Mouse (Mus musculus) CD4-positive, CD25-positive, alpha-beta regulatory T cell (primary cell): ENCODE results near the gene Rinl. TPM values are rescaled to one million over a fixed set of nuclear protein-coding genes. Genes with fewer than 3 reads are reported as not detected.

ENCODE experiments used
- polyA plus RNA-seq: library from polyadenylated mRNA; unstranded; fragments of 100-300 nt; shearing (Covaris generic); gene quantifications from one replicate; pipeline ENCODE4 v1.2.1, GENCODE M21; 2017

Rinl gene
- 275 TPM for polyA plus RNA-seq

DNA sequence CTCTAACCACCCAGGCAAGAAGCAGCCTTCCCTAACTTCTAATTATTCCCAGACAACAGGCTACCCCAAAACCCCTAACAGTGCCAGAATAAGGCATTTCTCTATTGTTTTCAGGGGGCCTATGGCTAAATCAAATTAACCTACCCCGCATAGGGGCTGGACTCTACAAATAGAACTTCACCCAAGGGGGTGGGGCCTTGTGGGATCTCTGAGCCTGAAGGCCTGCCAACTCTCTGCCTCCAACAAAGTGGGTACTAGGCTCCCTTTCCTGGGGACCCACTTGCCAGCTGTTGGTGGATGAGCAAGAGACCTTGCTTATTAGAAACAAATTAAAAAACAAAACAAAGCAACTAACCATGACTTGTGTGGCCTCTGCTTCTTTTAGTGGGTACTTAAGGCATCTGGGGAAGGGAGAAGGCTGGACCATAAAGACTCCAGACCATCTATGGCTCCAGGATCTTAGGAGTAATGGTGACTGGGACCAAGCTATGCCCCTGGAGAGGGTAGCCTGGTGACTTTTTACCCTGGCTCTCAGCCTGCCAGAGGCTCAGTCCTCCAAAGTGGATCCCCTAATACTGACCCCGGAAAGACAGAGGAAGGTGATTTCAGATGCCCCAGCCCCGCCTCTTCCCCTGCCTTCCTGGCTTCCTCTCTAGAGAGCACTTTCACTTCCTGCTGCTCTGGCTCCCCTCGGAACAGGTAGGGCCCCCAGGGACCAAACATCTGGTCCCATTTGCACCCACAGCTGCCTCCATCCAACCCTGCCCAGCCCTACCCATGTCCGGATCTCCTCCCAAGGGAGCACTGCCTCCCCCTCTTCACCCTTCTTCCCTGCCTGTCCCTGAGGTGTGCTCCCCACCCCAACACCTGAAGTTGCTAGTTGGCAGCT is at the start of gene Rinl:
TSS of gene Rinl (plus strand) at position 663 of the 889 bp plus-strand sequence.

DNA sequence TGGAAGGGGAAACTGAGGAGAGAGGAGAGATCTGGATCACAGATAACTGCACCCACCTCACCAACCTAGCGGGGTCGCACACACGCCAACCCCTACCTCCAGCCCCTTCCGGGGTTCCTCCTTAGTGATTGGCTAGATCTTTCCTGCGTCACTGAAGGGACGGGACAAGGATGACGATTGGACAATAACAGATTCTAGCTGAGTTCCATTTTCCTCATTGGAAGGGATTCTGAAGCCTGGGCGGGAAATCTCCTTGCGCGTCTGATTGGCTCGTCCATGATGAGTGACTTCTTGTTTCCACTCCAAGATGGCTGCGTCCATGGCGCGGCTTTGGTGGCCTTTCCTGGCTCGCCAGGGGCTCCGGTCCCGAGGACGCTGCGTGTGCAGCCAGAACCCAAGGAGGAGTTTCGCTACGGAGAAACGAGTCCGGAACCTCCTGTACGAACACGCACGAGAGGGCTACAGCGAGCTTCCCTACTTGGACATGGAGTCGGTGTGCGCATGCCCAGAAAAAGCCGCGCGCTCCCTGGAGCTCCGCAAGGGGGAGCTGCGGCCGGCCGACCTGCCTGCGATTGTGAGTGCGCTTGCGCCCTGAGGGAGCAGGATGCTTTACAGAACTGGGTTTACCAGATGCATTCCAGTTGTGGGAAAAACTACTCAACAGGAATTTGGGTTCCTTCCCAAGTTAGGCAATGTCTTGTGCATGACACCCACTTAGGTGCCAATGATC is 46.9 kb upstream of the Rinl start, which contains the start of the genes Mrps12 and Sars2:
TSS of gene Mrps12 (minus strand) at position 112 of the 730 bp plus-strand sequence.
TSS of gene Sars2 (plus strand) at position 284 of the 730 bp plus-strand sequence.

GRCm38 (mm10) chr7:28756079-28756478 is 32.7 kb upstream of the Rinl start, which contains the start of gene Ccer2:
Gene Ccer2, plus strand, starts transcription at chr7:28756174.

DNA sequence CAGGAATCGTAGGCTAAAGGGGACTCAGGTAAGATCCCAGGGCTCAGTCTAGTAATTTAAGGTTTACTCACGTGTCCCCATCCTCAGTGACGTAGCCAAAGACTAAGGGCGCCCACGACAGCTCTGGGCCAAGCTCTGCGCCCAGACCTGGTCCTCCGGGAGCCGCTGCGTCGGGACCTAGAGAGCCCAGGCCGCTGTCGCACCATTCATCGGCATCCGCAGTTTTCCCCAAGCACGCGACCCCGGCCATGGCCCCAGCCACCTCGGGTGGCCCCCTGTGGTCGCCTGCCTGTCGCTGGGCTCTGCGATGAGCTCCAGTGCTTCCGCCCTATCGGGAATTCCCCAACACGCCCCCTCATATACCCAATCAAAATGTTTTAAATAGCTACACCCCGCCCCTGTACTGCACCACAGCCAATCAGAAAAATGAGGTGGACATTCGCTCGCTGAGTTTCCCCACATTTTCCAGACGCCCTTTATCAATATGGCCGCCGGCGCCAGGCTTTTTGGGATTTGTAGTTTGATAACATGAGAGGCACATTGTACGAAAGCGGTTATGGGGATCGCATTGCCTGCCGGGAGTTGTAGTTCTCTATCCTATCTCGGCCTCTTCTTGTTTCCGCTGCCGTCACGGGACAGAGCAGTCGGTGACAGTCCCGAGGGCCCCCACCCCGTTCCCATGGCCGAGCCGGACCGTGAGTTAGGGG is 22.4 kb upstream of the Rinl start, which contains the start of gene Sirt2:
TSS of gene Sirt2 (plus strand) at position 563 of the 707 bp plus-strand sequence.

DNA sequence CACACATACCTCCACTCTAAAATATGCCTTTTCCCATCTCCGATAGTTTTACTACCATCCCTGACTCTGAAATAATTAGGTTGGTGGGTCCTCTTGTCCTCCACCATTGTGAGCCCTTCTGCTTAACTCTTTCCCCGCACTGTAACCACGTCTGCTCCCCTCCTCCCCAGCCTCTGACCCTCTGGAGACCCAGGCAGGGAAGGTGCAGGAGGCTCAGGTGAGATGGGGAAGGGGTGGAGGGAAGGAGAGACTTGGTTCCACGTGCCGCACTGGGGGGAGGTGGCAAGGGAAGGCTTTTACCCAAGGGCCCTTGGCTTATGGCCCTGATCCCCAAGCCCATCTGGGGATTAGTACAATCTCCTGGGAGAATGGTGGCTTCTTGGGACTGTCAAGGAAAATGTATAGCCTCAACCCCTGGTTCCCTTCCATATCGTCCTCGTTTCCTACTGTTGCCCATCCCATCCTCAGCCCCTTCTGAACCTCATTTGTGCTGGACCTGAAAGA is 21.3 kb upstream of the Rinl start, which contains the start of gene Nfkbib:
TSS of gene Nfkbib (minus strand) at position 51 of the 504 bp plus-strand sequence.

DNA sequence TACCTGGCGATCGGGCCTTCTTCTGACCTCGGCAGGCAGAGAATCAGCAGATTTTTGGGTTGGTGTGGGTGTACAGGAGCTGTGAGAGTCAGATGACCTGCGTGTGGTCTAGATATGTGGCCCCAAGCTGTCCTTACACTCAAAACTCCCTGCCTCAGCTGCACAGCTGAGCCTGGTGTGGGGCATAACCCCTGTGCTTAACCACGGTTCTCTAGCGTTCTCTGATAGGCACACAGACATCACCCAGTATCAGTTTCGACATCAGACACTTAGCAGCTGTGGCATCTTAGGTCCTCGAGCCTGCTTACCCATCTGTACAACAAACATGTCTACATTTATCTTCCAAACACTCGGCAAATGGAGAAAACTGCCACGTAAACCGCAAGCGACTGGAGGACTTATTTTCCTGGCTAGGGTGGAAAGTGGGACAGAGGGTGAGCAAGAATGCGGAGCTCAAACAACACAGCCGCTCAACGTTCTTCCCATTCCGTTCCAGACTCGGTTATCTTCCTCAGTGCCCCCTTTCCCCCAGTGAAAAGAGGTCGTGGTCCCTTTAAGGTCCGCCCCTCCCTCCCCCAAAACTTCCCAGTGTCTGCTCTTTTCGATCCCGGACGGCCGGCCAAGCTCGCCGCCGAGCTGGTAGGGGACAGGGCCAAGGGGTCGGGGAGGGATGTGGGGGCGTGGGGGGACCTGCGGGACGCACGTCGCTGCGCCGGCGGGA is 19.6 kb downstream of the Rinl start, which contains the start of gene Hnrnpl:
TSS of gene Hnrnpl (plus strand) at position 321 of the 721 bp plus-strand sequence.

DNA sequence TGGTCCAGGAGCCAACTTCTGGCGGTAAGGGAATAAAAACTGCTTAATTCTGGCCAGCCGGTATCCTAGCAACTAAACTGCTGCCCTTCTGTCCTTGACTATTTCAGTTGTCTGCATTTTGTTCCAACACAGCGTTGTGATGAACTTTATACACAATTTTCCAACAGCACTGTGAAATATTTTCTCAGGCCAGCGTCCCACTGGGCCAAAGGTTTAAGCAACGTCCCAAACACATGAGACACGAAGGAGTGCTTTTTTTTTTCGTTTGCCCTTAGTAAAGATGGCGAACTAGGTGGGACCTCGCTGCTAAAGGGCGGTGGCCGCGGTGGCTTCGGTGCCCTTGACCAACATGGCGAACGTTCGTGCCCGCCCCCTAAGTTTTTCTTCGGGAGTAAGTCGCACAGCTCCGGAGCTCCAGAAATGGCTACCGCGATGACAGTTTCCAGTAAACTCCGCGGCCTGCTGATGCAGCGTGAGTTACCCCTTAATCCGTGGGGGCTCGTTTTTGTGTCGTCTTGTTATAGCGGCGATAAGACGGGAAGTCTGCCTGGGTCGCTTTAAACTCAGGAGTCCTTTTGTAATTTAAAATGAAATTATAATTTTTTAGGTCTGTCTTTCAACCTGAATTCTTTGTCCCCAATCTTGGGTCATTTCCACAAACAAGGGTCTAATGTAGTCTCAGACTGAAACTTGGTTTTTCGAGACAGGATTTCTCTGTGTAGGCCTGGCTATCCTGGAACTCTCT is 36.3 kb downstream of the Rinl start, which contains the start of gene Ech1:
TSS of gene Ech1 (plus strand) at position 277 of the 745 bp plus-strand sequence.

GRCm38 (mm10) chr7:28833723-28834347 is 45.1 kb downstream of the Rinl start, which contains the start of gene Lgals4:
Gene Lgals4, plus strand, starts transcription at chr7:28833854.

Other genes starting within 250 kb of the Rinl start
- gene Sycn, start 248.1 kb upstream of the Rinl start, polyA plus RNA-seq, result not detected
- not detected for gene Nccrp1, start 241.7 kb upstream of the Rinl start, polyA plus RNA-seq
- gene Samd4b, start 190.8 kb upstream of the Rinl start, polyA plus RNA-seq, result 30.0 TPM
- 7.7 TPM for gene Pak4, start 190.8 kb upstream of the Rinl start, polyA plus RNA-seq
- gene Acp7, start 157.6 kb upstream of the Rinl start, polyA plus RNA-seq, result not detected
- 3.5 TPM for gene Fbxo27, start 96.1 kb upstream of the Rinl start, polyA plus RNA-seq
- gene Fbxo17, start 72.2 kb upstream of the Rinl start, polyA plus RNA-seq, result 22.9 TPM
- 93.4 TPM for gene Mrps12, start 47.1 kb upstream of the Rinl start, polyA plus RNA-seq
- gene Sars2, start 47.0 kb upstream of the Rinl start, polyA plus RNA-seq, result 20.1 TPM
- gene Ccer2, start 32.8 kb upstream of the Rinl start, polyA plus RNA-seq, result not detected
- 83.6 TPM for gene Sirt2, start 22.2 kb upstream of the Rinl start, polyA plus RNA-seq
- 96.6 TPM for gene Nfkbib, start 21.5 kb upstream of the Rinl start, polyA plus RNA-seq
- gene Hnrnpl, start 19.6 kb downstream of the Rinl start, polyA plus RNA-seq, result 300 TPM
- 196 TPM for gene Ech1, start 36.2 kb downstream of the Rinl start, polyA plus RNA-seq
- 22.8 TPM for gene Lgals4, start 44.9 kb downstream of the Rinl start, polyA plus RNA-seq
- 1.3 TPM for gene Lgals7, start 74.9 kb downstream of the Rinl start, polyA plus RNA-seq
- 0.25 TPM for gene Capn12, start 92.5 kb downstream of the Rinl start, polyA plus RNA-seq
- 301 TPM for gene Actn4, start 173.4 kb downstream of the Rinl start, polyA plus RNA-seq
- 330 TPM for gene Eif3k, start 192.9 kb downstream of the Rinl start, polyA plus RNA-seq
- gene Map4k1, start 193.1 kb downstream of the Rinl start, polyA plus RNA-seq, result 167 TPM